Mouse (Mus musculus): ENCODE results near the gene Tbpl1. TPM values are rescaled to one million over a fixed set of nuclear protein-coding genes. Genes with fewer than 3 reads are reported as not detected.

The Tbpl1 gene
- polyA plus RNA-seq, 1 experiment from 2014 or later, result 109 TPM

- ATAC-seq (replicated peaks; ENCODE audit: insufficient number of reproducible peaks, low FRiP score, low TSS enrichment, low read depth) (no peak), DNase-seq (ENCODE audit: low spot score) (no peak)
- no peaks in the 10 kb centered on the region for H3K36me3 ChIP-seq (replicated peaks; ENCODE audit: control insufficient read depth, insufficient read depth, low read depth, low read length)
- no peak overlapping the region for H3K9ac ChIP-seq (replicated peaks; ENCODE audit: low read length)
- no peak overlapping the region for H3K27ac ChIP-seq (replicated peaks; ENCODE audit: low read depth, low read length)
- no peak overlapping the region for H3K4me2 ChIP-seq (ENCODE audit: low read depth, low read length)
- 90% methylated on average over 5 of the region's 5 CpGs for WGBS
- no peaks in the 10 kb centered on the region for H3K4me1 ChIP-seq (ENCODE audit: control insufficient read depth, insufficient read depth, low read length)
- H3K27me3 ChIP-seq (ENCODE audit: control insufficient read depth, insufficient read depth, low read length), result no peaks in the 10 kb centered on the region
- no peaks in the 10 kb centered on the region for H3K9me3 ChIP-seq (replicated peaks; ENCODE audit: control insufficient read depth, low read length)
- no peak overlapping the region for H3K4me3 ChIP-seq (ENCODE audit: low read depth, low read length)
Measured at GRCm38 (mm10) chr10:22720781-22721529, 10.8 kb downstream of the Tbpl1 start.

- H3K36me3 ChIP-seq (replicated peaks; ENCODE audit: control insufficient read depth, insufficient read depth, low read depth, low read length), result no peaks in the 10 kb centered on the region
- no peak overlapping the region for H3K9ac ChIP-seq (replicated peaks; ENCODE audit: low read length)
- 72% methylated on average over 4 of the region's 4 CpGs for WGBS
- ATAC-seq (replicated peaks; ENCODE audit: insufficient number of reproducible peaks, low FRiP score, low TSS enrichment, low read depth) (no peak), DNase-seq (ENCODE audit: low spot score) (no peak)
- no peak overlapping the region for H3K4me3 ChIP-seq (ENCODE audit: low read depth, low read length)
- H3K27me3 ChIP-seq (ENCODE audit: control insufficient read depth, insufficient read depth, low read length), result no peaks in the 10 kb centered on the region
- H3K27ac ChIP-seq (replicated peaks; ENCODE audit: low read depth, low read length), result no peak overlapping the region
- H3K4me1 ChIP-seq (ENCODE audit: control insufficient read depth, insufficient read depth, low read length), result no peaks in the 10 kb centered on the region
- no peaks in the 10 kb centered on the region for H3K9me3 ChIP-seq (replicated peaks; ENCODE audit: control insufficient read depth, low read length)
- no peak overlapping the region for H3K4me2 ChIP-seq (ENCODE audit: low read depth, low read length)
Measured at GRCm38 (mm10) chr10:22718475-22718874, 13.3 kb downstream of the Tbpl1 start.

- Histone ChIP-seq H3K36me3 (replicated peaks; ENCODE audit: control insufficient read depth, insufficient read depth, low read depth, low read length) (no peaks in the 10 kb centered on the region), H3K4me3 (ENCODE audit: low read depth, low read length) (no peak overlapping the region), H3K27ac (replicated peaks; ENCODE audit: low read depth, low read length) (no peak overlapping the region), H3K9ac (replicated peaks; ENCODE audit: low read length) (no peak overlapping the region), H3K27me3 (ENCODE audit: control insufficient read depth, insufficient read depth, low read length) (no peaks in the 10 kb centered on the region), H3K4me2 (ENCODE audit: low read depth, low read length) (no peak overlapping the region), H3K4me1 (ENCODE audit: control insufficient read depth, insufficient read depth, low read length) (no peaks in the 10 kb centered on the region), H3K9me3 (replicated peaks; ENCODE audit: control insufficient read depth, low read length) (no peaks in the 10 kb centered on the region)
- 81% methylated on average over 4 of the region's 4 CpGs for WGBS
- no peak for ATAC-seq (replicated peaks; ENCODE audit: insufficient number of reproducible peaks, low FRiP score, low TSS enrichment, low read depth)
- peak; percentile 73 for DNase-seq (ENCODE audit: low spot score)
Measured at GRCm38 (mm10) chr10:22714520-22714919, 17.2 kb downstream of the Tbpl1 start.

- Histone ChIP-seq H3K4me1 (ENCODE audit: control insufficient read depth, insufficient read depth, low read length) (no peaks in the 10 kb centered on the region), H3K4me3 (ENCODE audit: low read depth, low read length) (no peak overlapping the region), H3K4me2 (ENCODE audit: low read depth, low read length) (no peak overlapping the region), H3K27ac (replicated peaks; ENCODE audit: low read depth, low read length) (no peak overlapping the region), H3K9ac (replicated peaks; ENCODE audit: low read length) (no peak overlapping the region), H3K9me3 (replicated peaks; ENCODE audit: control insufficient read depth, low read length) (no peaks in the 10 kb centered on the region), H3K36me3 (replicated peaks; ENCODE audit: control insufficient read depth, insufficient read depth, low read depth, low read length) (no peaks in the 10 kb centered on the region), H3K27me3 (ENCODE audit: control insufficient read depth, insufficient read depth, low read length) (no peaks in the 10 kb centered on the region)
- DNase-seq (ENCODE audit: low spot score) (no peak), ATAC-seq (replicated peaks; ENCODE audit: insufficient number of reproducible peaks, low FRiP score, low TSS enrichment, low read depth) (no peak)
- 73% methylated on average over 2 of the region's 2 CpGs for WGBS
Measured at GRCm38 (mm10) chr10:22712955-22713354, 18.8 kb downstream of the Tbpl1 start.

- H3K36me3 ChIP-seq (replicated peaks; ENCODE audit: control insufficient read depth, insufficient read depth, low read depth, low read length), result no peaks in the 10 kb centered on the region; the same call in none of the 2 replicates
- no peak for ATAC-seq (replicated peaks; ENCODE audit: insufficient number of reproducible peaks, low FRiP score, low TSS enrichment, low read depth)
Measured at GRCm38 (mm10) chr10:22710173-22710777, 21.5 kb downstream of the Tbpl1 start.

GRCm38 (mm10) chr10:22708190-22708843, 23.4 kb downstream of the Tbpl1 start:
- Histone ChIP-seq H3K27me3 (ENCODE audit: control insufficient read depth, insufficient read depth, low read length) (no peaks in the 10 kb centered on the region), H3K9me3 (replicated peaks; ENCODE audit: control insufficient read depth, low read length) (no peaks in the 10 kb centered on the region), H3K4me3 (ENCODE audit: low read depth, low read length) (no peak overlapping the region), H3K9ac (replicated peaks; ENCODE audit: low read length) (no peak overlapping the region), H3K4me2 (ENCODE audit: low read depth, low read length) (no peak overlapping the region), H3K27ac (replicated peaks; ENCODE audit: low read depth, low read length) (no peak overlapping the region), H3K36me3 (replicated peaks; ENCODE audit: control insufficient read depth, insufficient read depth, low read depth, low read length) (no peaks in the 10 kb centered on the region; the same call in none of the 2 replicates), H3K4me1 (ENCODE audit: control insufficient read depth, insufficient read depth, low read length) (no peaks in the 10 kb centered on the region)
- WGBS, result 90% methylated on average over 7 of the region's 7 CpGs
- ATAC-seq (replicated peaks; ENCODE audit: insufficient number of reproducible peaks, low FRiP score, low TSS enrichment, low read depth) (no peak), DNase-seq (ENCODE audit: low spot score) (no peak)

More at GRCm38 (mm10) chr10:22710173-22710777, 21.5 kb downstream of the Tbpl1 start:
- no peak overlapping the region for H3K4me3 ChIP-seq (ENCODE audit: low read depth, low read length)
- 90% methylated on average over 13 of the region's 13 CpGs for WGBS
- no peak overlapping the region for H3K27ac ChIP-seq (replicated peaks; ENCODE audit: low read depth, low read length)
- no peak overlapping the region for H3K4me2 ChIP-seq (ENCODE audit: low read depth, low read length)
- H3K27me3 ChIP-seq (ENCODE audit: control insufficient read depth, insufficient read depth, low read length), result no peaks in the 10 kb centered on the region
- no peak overlapping the region for H3K9ac ChIP-seq (replicated peaks; ENCODE audit: low read length)
- no peak for DNase-seq (ENCODE audit: low spot score)
- no peaks in the 10 kb centered on the region for H3K4me1 ChIP-seq (ENCODE audit: control insufficient read depth, insufficient read depth, low read length)
- no peaks in the 10 kb centered on the region for H3K9me3 ChIP-seq (replicated peaks; ENCODE audit: control insufficient read depth, low read length)

- ATAC-seq (replicated peaks; ENCODE audit: insufficient number of reproducible peaks, low FRiP score, low TSS enrichment, low read depth), result no peak
- H3K36me3 ChIP-seq (replicated peaks; ENCODE audit: control insufficient read depth, insufficient read depth, low read depth, low read length), result no peaks in the 10 kb centered on the region; the same call in none of the 2 replicates
- WGBS, result 90% methylated on average over 6 of the region's 6 CpGs
Measured at GRCm38 (mm10) chr10:22703844-22704243, 27.9 kb downstream of the Tbpl1 start.

More at GRCm38 (mm10) chr10:22703844-22704243, 27.9 kb downstream of the Tbpl1 start:
- Histone ChIP-seq H3K4me1 (ENCODE audit: control insufficient read depth, insufficient read depth, low read length) (no peaks in the 10 kb centered on the region), H3K9me3 (replicated peaks; ENCODE audit: control insufficient read depth, low read length) (no peaks in the 10 kb centered on the region), H3K9ac (replicated peaks; ENCODE audit: low read length) (no peak overlapping the region), H3K4me2 (ENCODE audit: low read depth, low read length) (no peak overlapping the region), H3K27ac (replicated peaks; ENCODE audit: low read depth, low read length) (no peak overlapping the region), H3K27me3 (ENCODE audit: control insufficient read depth, insufficient read depth, low read length) (no peaks in the 10 kb centered on the region), H3K4me3 (ENCODE audit: low read depth, low read length) (no peak overlapping the region)
- no peak for DNase-seq (ENCODE audit: low spot score)

Data from embryonic facial prominence, embryonic 11.5 days (tissue).